Mouse (Mus musculus): ENCODE results near the gene Acbd6. TPM values are rescaled to one million over a fixed set of nuclear protein-coding genes. Genes with fewer than 3 reads are reported as not detected.

The Acbd6 gene
- total RNA-seq (2018; cell fraction: chromatin; rRNA removed) = 10 to 100 TPM in 24 of 26 experiments, 1 to 10 TPM in 2; 7.6 to 53.8 (median 29.0) TPM
- total RNA-seq (2018; cell fraction: cytosol; rRNA removed) = 10 to 100 TPM; 31.7 to 59.9 (median 47.0) TPM
- 10 to 100 TPM; 13.8 to 52.3 (median 21.4) TPM for total RNA-seq (2018; cell fraction: nucleus; rRNA removed)
- polyA plus RNA-seq (2018) = 41.8 to 46.5 TPM (median 44.6 TPM) in 3 replicates

- Histone ChIP-seq H3K4me3 (ENCODE audit: inconsistent target) (peak within 1 kb of the TSS; percentile 62), H3K79me2 (ENCODE audit: inconsistent target) (peaks cover 33% of the 10 kb centered on the region), H3K27ac (no peak within 1 kb of the TSS), H3K36me3 (ENCODE audit: inconsistent target) (no peaks in the 10 kb centered on the region)
- WGBS (ENCODE audit: missing documents) = under 1% methylated on average over 83 of the region's 83 CpGs
Measured at GRCm38 (mm10) chr1:155558012-155558842, at the start of gene Acbd6. Acbd6 (plus strand) TSS chr1:155558120.

- Histone ChIP-seq H3K36me3 (ENCODE audit: inconsistent target) (no peaks in the 10 kb centered on the region), H3K27ac (no peak overlapping the region), H3K79me2 (ENCODE audit: inconsistent target) (no peaks in the 10 kb centered on the region), H3K4me3 (ENCODE audit: inconsistent target) (no peak overlapping the region)
- WGBS (ENCODE audit: missing documents) = 68% methylated on average over 7 of the region's 10 CpGs
Measured at GRCm38 (mm10) chr1:155510263-155510662, 47.7 kb upstream of the Acbd6 start.

- H3K27ac ChIP-seq = no peak overlapping the region
- H3K36me3 ChIP-seq (ENCODE audit: inconsistent target) = no peaks in the 10 kb centered on the region
- H3K4me3 ChIP-seq (ENCODE audit: inconsistent target) = no peak overlapping the region
- H3K79me2 ChIP-seq (ENCODE audit: inconsistent target) = no peaks in the 10 kb centered on the region
- 83% methylated on average over 4 of the region's 4 CpGs for WGBS (ENCODE audit: missing documents)
Measured at GRCm38 (mm10) chr1:155515866-155516265, 42.1 kb upstream of the Acbd6 start.

- no peaks in the 10 kb centered on the region for H3K79me2 ChIP-seq (ENCODE audit: inconsistent target)
- no peaks in the 10 kb centered on the region for H3K36me3 ChIP-seq (ENCODE audit: inconsistent target)
- WGBS (ENCODE audit: missing documents) = 78% methylated on average over 5 of the region's 7 CpGs
- no peak overlapping the region for H3K4me3 ChIP-seq (ENCODE audit: inconsistent target)
- no peak overlapping the region for H3K27ac ChIP-seq
Measured at GRCm38 (mm10) chr1:155516594-155516993, 41.3 kb upstream of the Acbd6 start.

GRCm38 (mm10) chr1:155517060-155517459 is 40.9 kb upstream of the Acbd6 start:
- WGBS (ENCODE audit: missing documents) = 82% methylated on average over 5 of the region's 5 CpGs
- no peaks in the 10 kb centered on the region for H3K36me3 ChIP-seq (ENCODE audit: inconsistent target)
- no peak overlapping the region for H3K27ac ChIP-seq
- no peak overlapping the region for H3K4me3 ChIP-seq (ENCODE audit: inconsistent target)
- H3K79me2 ChIP-seq (ENCODE audit: inconsistent target) = no peaks in the 10 kb centered on the region

GRCm38 (mm10) chr1:155520285-155520684 is 37.6 kb upstream of the Acbd6 start:
- H3K4me3 ChIP-seq (ENCODE audit: inconsistent target) = no peak overlapping the region
- no peaks in the 10 kb centered on the region for H3K79me2 ChIP-seq (ENCODE audit: inconsistent target)
- no peaks in the 10 kb centered on the region for H3K36me3 ChIP-seq (ENCODE audit: inconsistent target)
- H3K27ac ChIP-seq = no peak overlapping the region
- WGBS (ENCODE audit: missing documents) = 89% methylated on average over 4 of the region's 4 CpGs

GRCm38 (mm10) chr1:155522493-155522892 is 35.4 kb upstream of the Acbd6 start:
- no peak overlapping the region for H3K4me3 ChIP-seq (ENCODE audit: inconsistent target)
- 90% methylated on average over 4 of the region's 4 CpGs for WGBS (ENCODE audit: missing documents)
- H3K27ac ChIP-seq = no peak overlapping the region
- H3K79me2 ChIP-seq (ENCODE audit: inconsistent target) = no peaks in the 10 kb centered on the region
- H3K36me3 ChIP-seq (ENCODE audit: inconsistent target) = no peaks in the 10 kb centered on the region

- 83% methylated on average over 5 of the region's 5 CpGs for WGBS (ENCODE audit: missing documents)
- no peaks in the 10 kb centered on the region for H3K79me2 ChIP-seq (ENCODE audit: inconsistent target)
- no peaks in the 10 kb centered on the region for H3K36me3 ChIP-seq (ENCODE audit: inconsistent target)
- no peak overlapping the region for H3K4me3 ChIP-seq (ENCODE audit: inconsistent target)
- H3K27ac ChIP-seq = no peak overlapping the region
Measured at GRCm38 (mm10) chr1:155526176-155526575, 31.7 kb upstream of the Acbd6 start.

- no peaks in the 10 kb centered on the region for H3K36me3 ChIP-seq (ENCODE audit: inconsistent target)
- no peak overlapping the region for H3K27ac ChIP-seq
- no peak overlapping the region for H3K4me3 ChIP-seq (ENCODE audit: inconsistent target)
- 90% methylated on average over 12 of the region's 12 CpGs for WGBS (ENCODE audit: missing documents)
- no peaks in the 10 kb centered on the region for H3K79me2 ChIP-seq (ENCODE audit: inconsistent target)
Measured at GRCm38 (mm10) chr1:155527027-155527786, 30.7 kb upstream of the Acbd6 start.

- Histone ChIP-seq H3K79me2 (ENCODE audit: inconsistent target) (no peaks in the 10 kb centered on the region), H3K27ac (no peak overlapping the region), H3K4me3 (ENCODE audit: inconsistent target) (no peak overlapping the region), H3K36me3 (ENCODE audit: inconsistent target) (no peaks in the 10 kb centered on the region)
- 88% methylated on average over 8 of the region's 8 CpGs for WGBS (ENCODE audit: missing documents)
Measured at GRCm38 (mm10) chr1:155527787-155528158, 30.1 kb upstream of the Acbd6 start.

GRCm38 (mm10) chr1:155528405-155529119 is 29.4 kb upstream of the Acbd6 start:
- 85% methylated on average over 9 of the region's 11 CpGs for WGBS (ENCODE audit: missing documents)
- Histone ChIP-seq H3K79me2 (ENCODE audit: inconsistent target) (no peaks in the 10 kb centered on the region), H3K4me3 (ENCODE audit: inconsistent target) (no peak overlapping the region), H3K36me3 (ENCODE audit: inconsistent target) (no peaks in the 10 kb centered on the region), H3K27ac (no peak overlapping the region)

GRCm38 (mm10) chr1:155529120-155529963 is 28.6 kb upstream of the Acbd6 start:
- Histone ChIP-seq H3K4me3 (ENCODE audit: inconsistent target) (no peak overlapping the region), H3K79me2 (ENCODE audit: inconsistent target) (no peaks in the 10 kb centered on the region), H3K27ac (no peak overlapping the region), H3K36me3 (ENCODE audit: inconsistent target) (no peaks in the 10 kb centered on the region)
- 92% methylated on average over 19 of the region's 19 CpGs for WGBS (ENCODE audit: missing documents)

- no peak overlapping the region for H3K4me3 ChIP-seq (ENCODE audit: inconsistent target)
- 58% methylated on average over 20 of the region's 21 CpGs for WGBS (ENCODE audit: missing documents)
Measured at GRCm38 (mm10) chr1:155530561-155531457, 27.1 kb upstream of the Acbd6 start.

More at GRCm38 (mm10) chr1:155530561-155531457, 27.1 kb upstream of the Acbd6 start:
- no peak overlapping the region for H3K27ac ChIP-seq
- no peaks in the 10 kb centered on the region for H3K79me2 ChIP-seq (ENCODE audit: inconsistent target)
- no peaks in the 10 kb centered on the region for H3K36me3 ChIP-seq (ENCODE audit: inconsistent target)
